Mouse (Mus musculus): Measurements from ENCODE around the gene Crtc3. TPM values are rescaled to one million over a fixed set of nuclear protein-coding genes. Genes with fewer than 3 reads are reported as not detected.

Crtc3 gene
- polyA plus RNA-seq, 1 experiment from 2014 or later = 16.6 TPM

GRCm38 (mm10) chr7:80715306-80715705 lies 26.6 kb upstream of the Crtc3 start:
- DNase-seq (ENCODE audit: low spot score) (no peak), ATAC-seq (replicated peaks; ENCODE audit: low FRiP score) (0 out of 2 replicates have a peak, but pooled peaks have one; percentile 32)
- whole genome bisulfite sequencing = 87% methylated on average over 7 of the region's 7 CpGs
- Histone ChIP-seq H3K36me3 (ENCODE audit: control insufficient read depth, insufficient read depth, low read length) (no peaks in the 10 kb centered on the region; the same call in 1 of the 2 replicates), H3K27me3 (replicated peaks; ENCODE audit: control insufficient read depth, insufficient read depth, low read length) (no peaks in the 10 kb centered on the region), H3K9me3 (ENCODE audit: control insufficient read depth, low read length) (no peaks in the 10 kb centered on the region), H3K27ac (ENCODE audit: low read depth, low read length) (no peak overlapping the region), H3K4me1 (replicated peaks; ENCODE audit: control insufficient read depth, insufficient read depth, low read length) (peaks cover 14% of the 10 kb centered on the region), H3K9ac (ENCODE audit: low read depth, low read length) (no peak overlapping the region), H3K4me3 (ENCODE audit: low read depth, low read length) (no peak overlapping the region), H3K4me2 (no peak overlapping the region)

GRCm38 (mm10) chr7:80711496-80711895 lies 22.8 kb upstream of the Crtc3 start:
- H3K27me3 ChIP-seq (replicated peaks; ENCODE audit: control insufficient read depth, insufficient read depth, low read length) = no peaks in the 10 kb centered on the region
- DNase-seq (ENCODE audit: low spot score) (no peak), ATAC-seq (replicated peaks; ENCODE audit: low FRiP score) (no peak)
- H3K9me3 ChIP-seq (ENCODE audit: control insufficient read depth, low read length) = no peaks in the 10 kb centered on the region
- no peak overlapping the region for H3K27ac ChIP-seq (ENCODE audit: low read depth, low read length)
- H3K9ac ChIP-seq (ENCODE audit: low read depth, low read length) = no peak overlapping the region
- WGBS = 79% methylated on average over 8 of the region's 8 CpGs
- H3K4me1 ChIP-seq (replicated peaks; ENCODE audit: control insufficient read depth, insufficient read depth, low read length) = 0 out of 2 replicates have a peak, but pooled peaks cover 2% of the 10 kb centered on the region
- H3K4me2 ChIP-seq = no peak overlapping the region
- H3K4me3 ChIP-seq (ENCODE audit: low read depth, low read length) = no peak overlapping the region
- H3K36me3 ChIP-seq (ENCODE audit: control insufficient read depth, insufficient read depth, low read length) = no peaks in the 10 kb centered on the region; the same call in 1 of the 2 replicates

- H3K4me2 ChIP-seq = no peak overlapping the region
- 85% methylated on average over 7 of the region's 7 CpGs for WGBS
- H3K27ac ChIP-seq (ENCODE audit: low read depth, low read length) = no peak overlapping the region
- ATAC-seq (replicated peaks; ENCODE audit: low FRiP score) = no peak
- no peak overlapping the region for H3K9ac ChIP-seq (ENCODE audit: low read depth, low read length)
- no peak for DNase-seq (ENCODE audit: low spot score)
- H3K4me1 ChIP-seq (replicated peaks; ENCODE audit: control insufficient read depth, insufficient read depth, low read length) = 0 out of 2 replicates have a peak, but pooled peaks cover under 1% of the 10 kb centered on the region
- H3K4me3 ChIP-seq (ENCODE audit: low read depth, low read length) = no peak overlapping the region
- H3K36me3 ChIP-seq (ENCODE audit: control insufficient read depth, insufficient read depth, low read length) = no peaks in the 10 kb centered on the region; the same call in 1 of the 2 replicates
- H3K27me3 ChIP-seq (replicated peaks; ENCODE audit: control insufficient read depth, insufficient read depth, low read length) = no peaks in the 10 kb centered on the region
- no peaks in the 10 kb centered on the region for H3K9me3 ChIP-seq (ENCODE audit: control insufficient read depth, low read length)
These were observed 21.7 kb upstream of the Crtc3 start for GRCm38 (mm10) chr7:80710333-80710732.

- Histone ChIP-seq H3K4me3 (ENCODE audit: low read depth, low read length) (no peak overlapping the region), H3K4me2 (no peak overlapping the region), H3K9me3 (ENCODE audit: control insufficient read depth, low read length) (no peaks in the 10 kb centered on the region), H3K9ac (ENCODE audit: low read depth, low read length) (no peak overlapping the region), H3K36me3 (ENCODE audit: control insufficient read depth, insufficient read depth, low read length) (no peaks in the 10 kb centered on the region), H3K4me1 (replicated peaks; ENCODE audit: control insufficient read depth, insufficient read depth, low read length) (peaks cover 4% of the 10 kb centered on the region; the same call in 1 of the 2 replicates), H3K27me3 (replicated peaks; ENCODE audit: control insufficient read depth, insufficient read depth, low read length) (no peaks in the 10 kb centered on the region), H3K27ac (ENCODE audit: low read depth, low read length) (no peak overlapping the region)
- 76% methylated on average over 4 of the region's 4 CpGs for WGBS
- no peak for ATAC-seq (replicated peaks; ENCODE audit: low FRiP score)
- DNase-seq (ENCODE audit: low spot score) = no peak
These were observed 15.4 kb upstream of the Crtc3 start for GRCm38 (mm10) chr7:80704066-80704465.

DNA sequence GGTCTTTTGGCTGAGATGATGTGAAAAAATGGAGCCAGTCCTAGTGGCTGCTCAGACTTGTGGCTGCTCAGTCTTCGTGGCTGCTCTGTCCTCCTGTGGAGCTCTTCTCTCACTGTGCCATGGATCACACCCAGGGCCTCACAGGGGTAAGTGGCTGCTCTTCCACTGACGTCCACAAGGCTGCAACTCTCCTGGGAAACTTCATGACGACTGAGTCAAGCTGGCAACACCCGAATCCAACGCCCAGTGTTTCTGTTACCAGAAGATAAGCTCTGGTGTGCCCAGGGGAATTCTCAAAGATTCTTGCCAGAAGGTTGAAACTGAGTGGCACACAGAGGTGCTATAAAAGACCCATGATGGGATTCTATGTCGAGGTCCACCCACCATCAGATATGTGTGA lies 13.8 kb upstream of the Crtc3 start:
- no peaks in the 10 kb centered on the region for H3K36me3 ChIP-seq (ENCODE audit: control insufficient read depth, insufficient read depth, low read length)
- H3K27me3 ChIP-seq (replicated peaks; ENCODE audit: control insufficient read depth, insufficient read depth, low read length) = no peaks in the 10 kb centered on the region
- no peak for DNase-seq (ENCODE audit: low spot score)
- peaks cover 6% of the 10 kb centered on the region for H3K4me1 ChIP-seq (replicated peaks; ENCODE audit: control insufficient read depth, insufficient read depth, low read length)
- H3K4me3 ChIP-seq (ENCODE audit: low read depth, low read length) = no peak overlapping the region
- no peaks in the 10 kb centered on the region for H3K9me3 ChIP-seq (ENCODE audit: control insufficient read depth, low read length)
- WGBS = 52% methylated on average over 6 of the region's 6 CpGs
- ATAC-seq (replicated peaks; ENCODE audit: low FRiP score) = peak; percentile 51; the same call in 1 of the 2 replicates
- H3K4me2 ChIP-seq = no peak overlapping the region
- H3K27ac ChIP-seq (ENCODE audit: low read depth, low read length) = no peak overlapping the region
- no peak overlapping the region for H3K9ac ChIP-seq (ENCODE audit: low read depth, low read length)

- Histone ChIP-seq H3K27me3 (replicated peaks; ENCODE audit: control insufficient read depth, insufficient read depth, low read length) (no peaks in the 10 kb centered on the region), H3K27ac (ENCODE audit: low read depth, low read length) (no peak overlapping the region), H3K9me3 (ENCODE audit: control insufficient read depth, low read length) (no peaks in the 10 kb centered on the region), H3K4me1 (replicated peaks; ENCODE audit: control insufficient read depth, insufficient read depth, low read length) (peaks cover 14% of the 10 kb centered on the region), H3K4me2 (no peak overlapping the region), H3K4me3 (ENCODE audit: low read depth, low read length) (no peak overlapping the region), H3K9ac (ENCODE audit: low read depth, low read length) (no peak overlapping the region), H3K36me3 (ENCODE audit: control insufficient read depth, insufficient read depth, low read length) (no peaks in the 10 kb centered on the region)
- DNase-seq (ENCODE audit: low spot score) (no peak), ATAC-seq (replicated peaks; ENCODE audit: low FRiP score) (no peak)
- WGBS = 64% methylated on average over 8 of the region's 8 CpGs
These were observed 11.0 kb upstream of the Crtc3 start for GRCm38 (mm10) chr7:80699709-80700108.

DNA sequence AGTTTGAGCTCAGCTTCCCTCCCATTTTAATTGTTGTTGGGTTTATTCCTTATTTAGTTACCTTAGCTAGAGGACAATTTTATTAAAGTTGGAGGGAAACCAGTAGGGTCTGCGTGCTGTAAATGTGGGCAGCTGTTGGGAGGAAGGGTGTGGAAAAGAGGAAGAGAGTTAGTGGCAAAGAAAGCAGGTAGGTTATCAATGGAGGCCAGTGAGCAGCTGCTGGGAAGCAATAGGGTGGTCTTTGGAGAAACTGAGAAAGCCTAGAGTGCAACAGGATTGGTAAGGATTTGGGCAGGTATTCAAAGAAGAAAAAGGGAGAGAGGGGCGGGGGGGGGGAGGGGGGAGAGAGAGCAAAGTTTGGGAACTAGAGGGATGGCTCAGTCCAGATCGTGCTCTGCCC lies 10.3 kb upstream of the Crtc3 start:
- Histone ChIP-seq H3K9ac (ENCODE audit: low read depth, low read length) (no peak overlapping the region), H3K4me3 (ENCODE audit: low read depth, low read length) (no peak overlapping the region), H3K4me2 (no peak overlapping the region), H3K27ac (ENCODE audit: low read depth, low read length) (no peak overlapping the region), H3K9me3 (ENCODE audit: control insufficient read depth, low read length) (no peaks in the 10 kb centered on the region), H3K4me1 (replicated peaks; ENCODE audit: control insufficient read depth, insufficient read depth, low read length) (peaks cover 14% of the 10 kb centered on the region), H3K36me3 (ENCODE audit: control insufficient read depth, insufficient read depth, low read length) (no peaks in the 10 kb centered on the region), H3K27me3 (replicated peaks; ENCODE audit: control insufficient read depth, insufficient read depth, low read length) (no peaks in the 10 kb centered on the region)
- no peak for DNase-seq (ENCODE audit: low spot score)
- 56% methylated on average over 3 of the region's 3 CpGs for WGBS
- no peak for ATAC-seq (replicated peaks; ENCODE audit: low FRiP score)

DNA sequence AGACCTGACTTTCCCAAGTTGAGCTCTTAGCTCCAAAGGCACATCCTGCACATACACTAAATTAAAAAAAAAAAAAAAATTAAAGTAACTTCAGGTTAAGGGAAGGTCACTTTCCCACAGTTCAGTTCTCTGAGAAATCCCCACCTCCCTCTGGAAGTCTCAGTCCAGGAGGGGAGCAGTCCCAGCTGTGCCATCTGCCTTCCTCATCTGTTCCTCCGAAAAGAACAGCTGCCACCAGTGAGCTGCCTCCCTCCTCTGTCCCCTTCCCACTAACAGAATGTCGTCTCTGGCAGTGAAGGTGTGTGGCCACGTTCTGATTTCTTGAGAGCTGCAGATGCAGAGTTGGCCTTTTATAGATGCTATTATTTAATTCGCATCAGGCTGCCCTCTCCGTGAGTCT lies 9.2 kb upstream of the Crtc3 start:
- H3K4me2 ChIP-seq = no peak overlapping the region
- no peaks in the 10 kb centered on the region for H3K27me3 ChIP-seq (replicated peaks; ENCODE audit: control insufficient read depth, insufficient read depth, low read length)
- H3K9ac ChIP-seq (ENCODE audit: low read depth, low read length) = no peak overlapping the region
- no peak for ATAC-seq (replicated peaks; ENCODE audit: low FRiP score)
- H3K4me1 ChIP-seq (replicated peaks; ENCODE audit: control insufficient read depth, insufficient read depth, low read length) = peaks cover 14% of the 10 kb centered on the region
- 82% methylated on average over 5 of the region's 5 CpGs for WGBS
- no peak for DNase-seq (ENCODE audit: low spot score)
- no peaks in the 10 kb centered on the region for H3K9me3 ChIP-seq (ENCODE audit: control insufficient read depth, low read length)
- no peak overlapping the region for H3K4me3 ChIP-seq (ENCODE audit: low read depth, low read length)
- H3K27ac ChIP-seq (ENCODE audit: low read depth, low read length) = no peak overlapping the region
- no peaks in the 10 kb centered on the region for H3K36me3 ChIP-seq (ENCODE audit: control insufficient read depth, insufficient read depth, low read length)

- Histone ChIP-seq H3K9ac (ENCODE audit: low read depth, low read length) (no peak overlapping the region), H3K36me3 (ENCODE audit: control insufficient read depth, insufficient read depth, low read length) (no peaks in the 10 kb centered on the region), H3K4me1 (replicated peaks; ENCODE audit: control insufficient read depth, insufficient read depth, low read length) (peaks cover 10% of the 10 kb centered on the region), H3K4me3 (ENCODE audit: low read depth, low read length) (no peak overlapping the region), H3K27me3 (replicated peaks; ENCODE audit: control insufficient read depth, insufficient read depth, low read length) (no peaks in the 10 kb centered on the region), H3K9me3 (ENCODE audit: control insufficient read depth, low read length) (no peaks in the 10 kb centered on the region), H3K4me2 (no peak overlapping the region), H3K27ac (ENCODE audit: low read depth, low read length) (no peak overlapping the region)
- DNase-seq (ENCODE audit: low spot score) (no peak), ATAC-seq (replicated peaks; ENCODE audit: low FRiP score) (0 out of 2 replicates have a peak, but pooled peaks have one; percentile 43)
- WGBS = 22% methylated on average over 4 of the region's 4 CpGs
These were observed 8.2 kb upstream of the Crtc3 start for GRCm38 (mm10) chr7:80696903-80697302.
